Mouse (Mus musculus) lung, adult 2 months (tissue): ENCODE data around the gene Rims3.

Experiments
- CTCF ChIP-seq: fragments of 200-500 bp; IDR thresholded peaks from 2 replicates; pipeline ENCODE4 v1.5.1; 2011; ENCODE audit warnings: mild to moderate bottlenecking, low read length, control low read depth; ENCODE audit not compliant: insufficient read depth
- POLR2A ChIP-seq: fragments of 200-500 bp; IDR thresholded peaks from 2 replicates; pipeline ENCODE4 v1.6.1; 2011; ENCODE audit warnings: low read depth, mild to moderate bottlenecking, control low read depth, low read length, borderline replicate concordance; ENCODE audit errors: extremely low read depth

DNA sequence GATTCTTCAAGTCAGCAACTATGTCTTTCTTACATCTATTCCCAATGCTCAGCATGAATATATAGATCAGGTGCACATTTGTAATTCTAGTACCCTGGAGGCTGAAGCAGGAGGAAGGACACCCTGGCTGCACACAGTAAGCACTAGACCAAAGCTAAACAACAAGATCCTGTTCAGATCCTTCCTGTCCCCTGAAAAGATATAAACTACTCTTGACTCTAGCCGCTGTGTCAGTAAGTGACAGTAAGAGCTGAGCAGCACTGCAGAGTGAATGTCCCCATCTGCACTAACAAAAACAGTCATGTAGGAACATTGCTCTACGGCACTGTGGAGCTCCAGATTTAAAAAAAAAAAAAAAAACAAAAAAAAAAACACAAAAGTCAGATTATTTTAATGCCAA lies 36.7 kb upstream of the Rims3 start:
- TF ChIP-seq CTCF (no peak), POLR2A (no peak)
